Mouse (Mus musculus): Measurements from ENCODE around the gene Clec4a2.

GRCm38 (mm10) chr6:123175549-123175948 is 69.3 kb downstream of the Clec4a2 start:
- TF ChIP-seq POLR2A (IDR thresholded peaks at IDR 0.05; ENCODE audit: borderline replicate concordance, extremely low read depth, insufficient read depth, insufficient read length, poor library complexity, severe bottlenecking) (no peak), CTCF (IDR thresholded peaks at IDR 0.05; ENCODE audit: borderline replicate concordance, extremely low read depth, insufficient read depth, insufficient read length) (no peak)
